ENCODE assay signal across 21 mouse cellular contexts in the genomic region with DNA sequence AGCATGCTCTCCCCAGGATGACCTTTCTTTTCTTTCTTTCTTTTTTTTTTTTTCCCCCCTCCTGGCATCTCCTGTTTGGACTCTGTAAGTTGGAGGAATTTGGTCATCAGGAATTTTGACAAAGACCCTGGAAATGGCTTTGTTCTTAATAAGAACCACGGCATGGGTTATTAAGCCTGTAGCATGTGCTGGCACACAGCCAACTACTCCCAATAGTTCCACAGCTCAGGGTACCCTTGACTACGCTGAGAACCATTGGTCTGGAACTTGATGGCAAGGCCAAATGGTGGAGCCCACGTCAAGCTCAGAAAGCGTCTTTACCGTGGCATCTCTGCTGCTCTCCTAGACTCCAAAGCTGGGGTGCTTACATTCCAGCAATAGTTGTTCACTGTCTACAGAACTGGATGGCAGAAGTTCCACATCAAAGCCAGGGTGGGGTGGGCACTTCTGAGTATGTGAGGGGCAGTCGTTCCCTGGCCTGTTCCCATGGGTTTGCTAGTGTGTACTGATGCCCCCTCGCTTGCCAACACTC. TPM values are rescaled to one million over a fixed set of nuclear protein-coding genes. Genes with fewer than 3 reads are reported as not detected.
DNase-seq lines count a peak whose midpoint lies in the region; ATAC-seq lines count a peak whose summit lies in the region.
"Had no signal": no experiment of that assay in that cellular context is flagged by ENCODE, and none has a peak within 500 bp of the region (broad histone marks: within the 10 kb centered on the region; RNA-seq: fewer than 3 reads in every experiment).

No protein-coding gene starts in this region.

- peak; percentile 52; the same call in 1 of the 2 replicates for ATAC-seq in limb, embryonic 12.5 days (ENCODE audit: insufficient number of reproducible peaks, insufficient read depth, low FRiP score, low TSS enrichment, low read depth)
- peak; percentile 66 for ATAC-seq in kidney, embryonic 16.5 days (ENCODE audit: low FRiP score, low TSS enrichment)
- ATAC-seq: CD4-positive, CD25-positive, alpha-beta regulatory T cell, adult 4 months; lung, postnatal 0 days had no signal

- no peaks in the 10 kb centered on the region for H3K27me3 ChIP-seq in limb, embryonic 12.5 days
- H3K27me3 ChIP-seq in limb, embryonic 10.5 days (ENCODE audit: low read depth, poor library complexity, severe bottlenecking) = no peaks in the 10 kb centered on the region
- no peaks in the 10 kb centered on the region for H3K27me3 ChIP-seq in kidney, embryonic 16.5 days (ENCODE audit: insufficient read depth, low read length)
- H3K27me3 ChIP-seq: embryonic facial prominence, embryonic 12.5 days; heart, embryonic 15.5 days; liver, embryonic 13.5 days; neural tube, embryonic 12.5 days had no signal

- no peak for DNase-seq in limb, embryonic 10.5 days (ENCODE audit: low spot score)
- peak; percentile 38 for DNase-seq in kidney, adult 18-20 months
- peak; percentile 32 for DNase-seq in retina, embryonic 14.5 days (ENCODE audit: low spot score)
- no peak for DNase-seq in heart, postnatal 36 days
- no peak for DNase-seq in urinary bladder, postnatal 25 days (ENCODE audit: low spot score)
- DNase-seq: adrenal gland, adult 2 months; cerebellum, adult 11 months; cerebellum, postnatal 36 days; gastrocnemius, postnatal 10 days; heart, adult 2 months; liver, embryonic 13.5 days; thymus, postnatal 25 days had no signal

- H3K4me2 ChIP-seq in limb, embryonic 12.5 days = no peak overlapping the region
- no peak overlapping the region for H3K4me2 ChIP-seq in kidney, embryonic 16.5 days (replicated peaks; ENCODE audit: low read depth, low read length)
- H3K4me2 ChIP-seq: embryonic facial prominence, embryonic 12.5 days; heart, embryonic 15.5 days; liver, embryonic 13.5 days; neural tube, embryonic 12.5 days had no signal

- WGBS in limb, embryonic 12.5 days = 78% methylated on average over 7 of the region's 7 CpGs
- WGBS in limb, embryonic 10.5 days = 92% methylated on average over 7 of the region's 7 CpGs
- 53% methylated on average over 7 of the region's 7 CpGs for WGBS in kidney, embryonic 16.5 days

- H3K9me3 ChIP-seq in limb, embryonic 12.5 days = no peaks in the 10 kb centered on the region
- H3K9me3 ChIP-seq in limb, embryonic 10.5 days (replicated peaks) = no peaks in the 10 kb centered on the region
- H3K9me3 ChIP-seq in kidney, embryonic 16.5 days (ENCODE audit: low read length) = no peaks in the 10 kb centered on the region; the same call in 1 of the 2 replicates
- H3K9me3 ChIP-seq: embryonic facial prominence, embryonic 12.5 days; G1E; heart, embryonic 15.5 days; hindbrain, embryonic 10.5 days; liver, embryonic 13.5 days; neural tube, embryonic 12.5 days had no signal

- peaks cover 19% of the 10 kb centered on the region; the same call in 1 of the 2 replicates for H3K4me1 ChIP-seq in limb, embryonic 12.5 days (replicated peaks)
- peaks cover 11% of the 10 kb centered on the region for H3K4me1 ChIP-seq in limb, embryonic 10.5 days
- peaks cover 36% of the 10 kb centered on the region for H3K4me1 ChIP-seq in kidney, embryonic 16.5 days (ENCODE audit: insufficient read depth, low read length)
- H3K4me1 ChIP-seq: liver, embryonic 13.5 days had no signal

- H3K27ac ChIP-seq in limb, embryonic 12.5 days = no peak overlapping the region
- no peak overlapping the region for H3K27ac ChIP-seq in limb, embryonic 10.5 days
- peak overlapping the region; percentile 81 for H3K27ac ChIP-seq in kidney, embryonic 16.5 days (ENCODE audit: low read length)
- H3K27ac ChIP-seq: embryonic facial prominence, embryonic 12.5 days; heart, adult 2 months; heart, embryonic 15.5 days; liver, embryonic 13.5 days; neural tube, embryonic 12.5 days had no signal

- H3K36me3 ChIP-seq in limb, embryonic 12.5 days = no peaks in the 10 kb centered on the region
- no peaks in the 10 kb centered on the region for H3K36me3 ChIP-seq in limb, embryonic 10.5 days
- no peaks in the 10 kb centered on the region for H3K36me3 ChIP-seq in kidney, embryonic 16.5 days (ENCODE audit: insufficient read depth, low read length)
- H3K36me3 ChIP-seq: embryonic facial prominence, embryonic 12.5 days; G1E; heart, embryonic 15.5 days; hindbrain, embryonic 10.5 days; liver, embryonic 13.5 days; neural tube, embryonic 12.5 days had no signal

- no peak overlapping the region for H3K4me3 ChIP-seq in limb, embryonic 12.5 days (replicated peaks)
- no peak overlapping the region for H3K4me3 ChIP-seq in limb, embryonic 10.5 days
- H3K4me3 ChIP-seq in kidney, embryonic 16.5 days (ENCODE audit: low read length) = no peak overlapping the region
- H3K4me3 ChIP-seq: embryonic facial prominence, embryonic 12.5 days; heart, adult 2 months; heart, embryonic 15.5 days; hindbrain, embryonic 10.5 days; liver, embryonic 13.5 days; neural tube, embryonic 12.5 days had no signal

- no peak overlapping the region for H3K9ac ChIP-seq in limb, embryonic 12.5 days (replicated peaks)
- no peak overlapping the region for H3K9ac ChIP-seq in kidney, embryonic 16.5 days (replicated peaks; ENCODE audit: low read length)
- H3K9ac ChIP-seq: embryonic facial prominence, embryonic 12.5 days; heart, embryonic 15.5 days; liver, embryonic 13.5 days; neural tube, embryonic 12.5 days had no signal

- intact Hi-C loops in heart, postnatal 36 days (cut with DNase I) = no loop called here

RNA-seq across cellular contexts. Expression of a gene that starts 21.7 kb away (rescaled TPM):
- 6.2 and 7.4 TPM in 2 replicates for polyA plus RNA-seq in limb, embryonic 12.5 days (2016; fragmentation: Nextera tagmentation; extraction: Ambion mirVana)
- 5.7 and 6.2 TPM in 2 replicates for polyA plus RNA-seq in limb, embryonic 10.5 days (2016; fragmentation: Nextera tagmentation; extraction: Ambion mirVana)
- 23.0 and 24.8 TPM in 2 replicates for polyA plus RNA-seq in kidney, embryonic 16.5 days (2015; fragmentation: Nextera tagmentation; extraction: Ambion mirVana)
- total RNA-seq in heart, postnatal 36 days (2021) = 10 to 100 TPM; 13.2 to 15.2 TPM

Comparison
In these comparisons a context has a peak if more than half of its experiments do, and no peak if none do; other contexts are left out.
1. DNase-seq: peak in kidney, adult 18-20 months (single experiment) and retina, embryonic 14.5 days (single experiment); none in limb, embryonic 10.5 days (single experiment), heart, postnatal 36 days (0 of 2) and urinary bladder, postnatal 25 days (single experiment).